Mouse (Mus musculus): Measurements from ENCODE around the gene Msi2. TPM values are rescaled to one million over a fixed set of nuclear protein-coding genes. Genes with fewer than 3 reads are reported as not detected.
A peak's percentile ranks its signal among the peaks of the same experiment; 100 is the strongest.

The Msi2 gene
- polyA plus RNA-seq, 1 experiment, result 18.3 TPM

DNA sequence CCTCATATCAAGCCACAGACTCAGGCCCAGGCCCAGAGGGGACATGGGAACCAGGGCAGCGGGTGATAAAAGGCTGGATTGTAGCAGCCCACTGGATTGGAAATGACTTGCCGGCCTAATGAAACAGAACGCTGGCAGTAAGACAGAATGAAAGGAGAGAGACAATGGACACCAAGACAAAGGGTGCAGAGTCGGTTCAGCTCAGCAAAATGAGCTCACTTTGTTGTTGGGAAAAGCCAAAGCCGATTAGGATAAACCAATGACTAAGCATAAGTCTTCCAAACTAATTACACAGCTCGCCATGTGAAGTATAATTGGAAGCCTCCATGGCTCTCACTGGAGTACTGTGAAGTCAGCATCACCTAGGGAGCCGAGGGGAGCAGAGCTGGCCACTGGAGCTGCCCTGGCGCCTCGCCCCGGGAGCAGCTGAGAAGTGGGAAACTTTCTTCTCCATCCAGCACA lies 133.1 kb downstream of the Msi2 start:
- TF ChIP-seq GATA1 (IDR thresholded peaks at IDR 0.05; ENCODE audit: low read length), result no peak

DNA sequence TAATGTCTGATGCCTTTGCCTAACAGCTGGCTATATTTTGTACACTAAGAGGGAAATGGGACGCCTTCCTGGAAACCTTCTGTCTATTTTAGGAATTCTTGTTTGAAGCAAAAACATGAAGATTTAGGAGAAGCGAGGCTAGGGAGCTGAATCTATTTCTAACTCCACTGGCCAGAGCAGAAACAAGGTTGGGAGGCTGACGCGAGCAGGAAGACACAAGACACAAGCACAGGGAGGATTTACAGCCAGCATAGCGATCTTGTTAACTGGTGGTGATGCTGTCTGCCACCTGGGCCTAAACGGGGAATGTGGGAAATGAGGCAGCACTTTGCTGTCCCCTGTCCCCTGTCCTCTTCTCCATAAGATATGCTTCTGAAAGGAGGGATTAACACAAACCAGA lies 134.4 kb downstream of the Msi2 start:
- no peak for TF ChIP-seq GATA1 (IDR thresholded peaks at IDR 0.05; ENCODE audit: low read length)

DNA sequence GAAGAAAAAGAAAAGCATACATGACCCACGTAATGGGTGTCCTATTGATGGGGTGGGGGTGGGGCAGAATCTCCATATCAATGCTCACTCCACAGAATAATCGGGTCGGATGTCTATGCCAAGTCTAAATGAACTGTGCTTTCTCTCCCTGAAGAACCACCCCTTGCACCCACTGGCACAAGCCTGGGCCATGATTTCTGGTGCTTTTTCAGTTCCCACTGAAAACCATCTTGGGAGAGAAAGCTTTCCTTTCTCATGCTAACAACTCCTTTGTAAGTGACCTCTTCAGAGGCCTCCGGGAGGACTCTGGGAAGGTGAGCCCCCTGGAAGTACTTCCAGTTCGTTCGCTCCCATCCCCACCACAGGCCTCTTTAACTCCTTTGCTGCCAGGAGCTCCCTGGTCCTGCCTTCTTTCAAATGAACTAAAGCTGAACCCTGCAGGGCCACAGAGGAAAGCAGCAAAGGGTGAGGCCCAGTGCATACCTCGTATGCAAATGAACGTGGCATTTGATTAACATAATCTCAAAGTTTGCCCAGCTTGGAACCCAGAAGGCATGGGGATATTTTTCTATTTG lies 135.0 kb downstream of the Msi2 start:
- no peak for TF ChIP-seq GATA1 (IDR thresholded peaks at IDR 0.05; ENCODE audit: low read length)

DNA sequence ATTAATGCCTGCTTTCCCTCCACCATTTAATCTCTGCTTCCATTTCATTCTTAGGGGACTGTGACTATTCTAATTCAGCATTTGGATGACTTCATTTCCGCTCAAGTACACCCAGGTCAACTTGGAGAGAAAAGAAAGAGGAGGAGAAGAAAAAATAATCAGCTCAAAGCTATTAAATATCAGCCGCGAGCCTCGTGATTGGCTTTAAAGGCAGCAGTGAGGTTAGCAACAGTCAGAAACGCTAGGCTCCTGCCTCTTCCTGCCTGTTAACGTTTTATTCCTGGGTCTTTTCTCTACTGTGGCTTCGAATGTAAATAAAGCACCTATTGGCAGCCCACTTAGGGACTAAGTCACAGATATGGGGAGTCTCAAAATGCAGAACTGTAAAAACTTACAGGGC lies 135.5 kb downstream of the Msi2 start:
- TF ChIP-seq GATA1 (IDR thresholded peaks at IDR 0.05; ENCODE audit: low read length), result no peak

DNA sequence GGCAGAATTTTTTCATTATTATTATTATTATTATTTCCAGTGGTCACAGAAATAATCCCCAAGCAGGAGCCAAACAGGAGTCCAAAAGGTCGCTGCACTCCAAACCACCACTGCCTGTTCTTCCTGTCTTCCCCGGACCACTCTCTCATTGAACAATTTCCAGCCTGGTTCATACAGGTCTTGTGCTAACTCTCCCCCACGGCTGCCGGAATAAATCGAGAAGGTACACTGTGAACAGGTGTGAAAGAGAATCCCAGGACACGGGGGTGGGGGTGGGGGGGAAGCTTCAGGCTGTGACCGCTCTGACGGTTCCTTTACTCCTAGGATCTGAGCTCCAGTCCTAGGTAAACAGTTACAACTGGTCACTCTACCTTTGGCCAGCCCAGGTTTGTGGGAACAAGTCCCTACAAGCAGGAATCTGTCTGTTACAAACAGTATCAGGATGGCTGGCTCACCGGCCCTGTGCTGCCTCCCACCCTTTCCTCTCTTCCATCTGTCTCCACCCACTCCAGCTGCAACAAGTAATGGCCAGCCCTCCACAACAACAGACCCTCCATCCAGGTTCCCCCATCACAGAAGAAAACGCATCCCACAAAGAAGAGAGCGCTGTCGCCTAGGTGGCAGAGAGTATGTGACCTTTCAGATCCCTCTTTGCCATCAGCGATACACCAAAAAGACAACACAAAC lies 136.1 kb downstream of the Msi2 start:
- no peak for TF ChIP-seq GATA1 (IDR thresholded peaks at IDR 0.05; ENCODE audit: low read length)

DNA sequence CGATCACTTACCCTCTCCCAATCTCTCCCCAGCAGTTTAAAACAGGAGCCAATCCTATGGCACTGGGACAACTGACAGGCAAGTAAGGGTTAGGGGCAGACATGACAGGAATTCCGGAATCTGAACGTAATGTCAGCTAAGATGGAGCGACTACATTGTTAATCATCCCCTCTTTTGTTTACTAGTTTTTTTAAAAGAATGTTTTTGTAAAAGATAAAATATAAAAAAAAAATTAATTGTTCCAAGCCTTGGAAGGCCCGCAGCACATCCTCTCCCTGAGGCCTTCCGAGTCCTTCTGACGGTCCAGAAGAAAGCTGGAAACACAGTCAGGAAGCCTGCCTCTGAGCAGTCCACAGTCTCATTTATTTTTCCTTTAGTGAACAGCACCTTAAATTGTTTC lies 136.9 kb downstream of the Msi2 start:
- no peak for TF ChIP-seq GATA1 (IDR thresholded peaks at IDR 0.05; ENCODE audit: low read length)

DNA sequence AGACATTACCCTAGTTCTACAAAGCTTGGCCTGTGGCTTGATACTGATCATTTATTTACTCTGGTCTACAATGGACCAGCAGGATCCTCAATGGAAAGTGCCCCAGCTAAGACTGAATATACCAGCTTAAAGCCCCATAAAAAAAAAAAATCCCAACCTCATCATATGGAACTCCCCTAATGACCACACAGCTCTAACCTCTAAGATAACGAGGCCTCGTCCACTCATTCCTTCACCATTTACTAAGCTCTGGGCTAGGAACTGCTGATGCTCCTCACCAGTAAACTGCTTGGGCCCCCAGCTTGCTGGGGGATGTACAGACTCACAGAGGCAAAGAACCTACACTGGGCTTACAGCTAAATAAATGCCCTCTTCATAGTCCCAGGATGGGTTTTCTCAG lies 139.6 kb downstream of the Msi2 start:
- no peak for TF ChIP-seq GATA1 (IDR thresholded peaks at IDR 0.05; ENCODE audit: low read length)

DNA sequence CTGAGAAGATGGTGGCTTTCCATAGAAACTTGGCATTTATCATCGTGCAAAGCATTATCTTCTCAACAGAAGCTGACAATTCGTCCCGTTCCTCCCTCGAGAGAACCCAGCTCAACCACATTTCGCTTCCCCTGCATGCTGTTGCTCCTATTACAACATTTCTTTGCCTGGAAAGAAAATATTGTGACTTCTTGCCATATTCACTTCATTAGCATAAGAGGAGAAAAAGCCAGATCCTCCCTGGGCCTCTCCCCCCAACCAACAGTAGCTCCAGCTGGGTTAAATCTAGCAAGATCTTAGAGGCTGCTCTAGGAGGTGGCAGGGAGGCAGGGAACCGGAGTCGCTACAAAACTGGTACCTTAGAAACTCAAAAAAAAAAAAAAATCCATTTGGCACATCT lies 141.2 kb downstream of the Msi2 start:
- TF ChIP-seq GATA1 (IDR thresholded peaks at IDR 0.05; ENCODE audit: low read length), result no peak

DNA sequence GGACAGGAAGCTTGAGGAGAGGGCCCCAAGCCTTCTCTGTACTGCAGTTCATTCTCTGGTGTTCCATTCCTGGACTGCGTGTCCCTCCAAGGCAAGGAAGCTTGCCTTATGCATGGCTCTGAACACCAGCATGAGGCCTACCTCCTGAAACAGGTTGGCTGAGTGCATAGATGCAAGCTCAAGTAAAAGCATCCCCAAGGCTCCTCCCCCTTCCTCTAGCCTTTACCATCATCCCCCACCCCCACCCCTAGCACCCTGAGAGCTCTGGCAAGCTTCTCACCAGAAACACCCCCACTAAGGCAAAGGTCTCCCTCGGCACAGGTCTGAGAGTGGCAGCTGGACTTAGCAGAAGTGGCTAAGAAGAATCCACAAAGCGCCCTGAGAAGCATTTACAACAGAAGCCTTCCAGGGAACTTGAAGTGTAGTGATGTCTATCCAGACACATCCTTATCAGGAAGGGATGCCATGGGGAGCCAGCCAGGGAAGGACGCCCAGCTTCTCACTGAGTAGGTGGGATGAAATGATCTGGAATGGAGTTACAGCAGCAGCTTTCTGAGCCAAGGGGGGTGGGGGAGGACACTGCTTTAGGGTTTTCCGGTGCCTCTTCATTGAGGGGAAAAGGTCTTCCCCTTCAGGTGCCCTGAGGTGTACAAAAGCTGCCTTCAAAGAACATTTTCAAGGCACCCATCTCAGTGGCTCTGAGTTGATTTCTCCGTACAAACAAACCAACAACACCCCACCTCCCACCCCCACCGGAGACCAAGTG lies 141.9 kb downstream of the Msi2 start:
- TF ChIP-seq GATA1 (IDR thresholded peaks at IDR 0.05; ENCODE audit: low read length), result no peak

DNA sequence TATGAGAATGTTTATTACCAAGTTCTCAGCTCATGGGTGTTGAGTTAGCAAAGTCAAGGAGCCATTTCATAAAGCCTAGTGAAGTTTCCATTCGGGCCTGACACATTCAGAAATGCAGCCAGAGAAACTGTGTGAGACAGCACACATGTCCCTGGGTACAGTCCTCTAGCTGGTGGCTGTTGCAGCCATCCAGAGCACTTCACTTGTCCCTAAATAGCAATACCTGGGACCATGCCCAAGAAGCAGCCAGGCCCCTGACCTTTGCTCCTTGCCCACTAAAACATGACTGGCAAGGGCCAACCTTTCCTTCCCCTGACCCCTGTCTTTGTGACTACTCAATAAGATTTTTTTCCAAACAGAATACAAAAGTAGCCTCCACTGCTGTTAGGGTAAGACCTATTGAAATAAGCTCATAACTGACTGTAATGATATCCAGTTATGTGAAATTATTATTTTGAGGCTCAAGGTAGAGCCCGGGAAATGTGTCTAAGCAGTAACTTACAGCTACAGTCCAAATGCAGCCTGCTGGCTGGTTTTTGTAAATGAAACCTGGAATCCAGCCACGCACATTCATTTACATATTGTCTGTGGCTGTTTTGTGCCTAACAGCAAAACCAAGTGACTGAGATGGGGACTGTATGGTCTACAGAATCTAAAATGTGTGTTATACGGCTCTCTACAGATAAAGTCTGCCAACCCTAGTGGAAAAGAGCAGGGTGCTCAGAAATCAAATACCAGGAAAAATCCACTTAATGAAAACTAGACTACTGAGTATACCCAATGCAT lies 143.5 kb downstream of the Msi2 start:
- TF ChIP-seq GATA1 (IDR thresholded peaks at IDR 0.05; ENCODE audit: low read length), result no peak

DNA sequence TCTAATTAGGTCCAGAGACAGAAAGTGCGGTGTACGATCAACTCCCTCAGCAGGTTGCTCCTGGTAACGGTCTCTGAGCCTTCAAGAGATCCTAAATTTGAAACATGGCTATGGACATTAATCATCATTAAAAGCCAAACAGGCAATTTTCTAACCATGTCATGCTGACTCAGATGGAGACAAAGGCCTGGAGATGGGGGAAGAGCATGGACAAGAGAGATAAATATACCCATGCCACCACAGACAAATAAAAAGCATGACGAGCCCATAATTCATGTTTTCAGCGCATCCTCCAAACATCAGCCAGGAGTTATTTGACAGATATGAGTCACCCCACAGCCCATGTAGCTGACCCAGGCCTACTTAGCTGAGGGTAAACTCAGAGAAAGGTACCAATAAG lies 145.3 kb downstream of the Msi2 start:
- no peak for TF ChIP-seq GATA1 (IDR thresholded peaks at IDR 0.05; ENCODE audit: low read length)

DNA sequence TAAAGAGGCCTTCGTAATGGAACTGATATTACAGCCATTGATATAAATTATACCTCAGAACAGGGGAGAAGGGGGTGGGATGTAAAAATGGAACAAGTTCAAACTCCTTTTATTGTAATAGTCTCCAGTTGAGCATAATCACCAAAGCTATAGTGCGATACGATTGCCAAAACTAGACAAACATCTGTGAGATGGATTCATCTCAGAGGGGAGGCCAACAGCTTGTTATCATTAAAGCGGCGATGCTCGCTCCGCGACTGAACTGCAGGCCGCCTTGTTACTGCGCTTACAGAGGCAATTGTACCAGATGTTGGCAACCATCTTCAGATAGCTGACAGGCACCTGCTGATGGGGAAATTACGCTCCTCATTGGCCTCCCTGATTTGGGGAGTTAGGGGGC lies 145.9 kb downstream of the Msi2 start:
- TF ChIP-seq GATA1 (IDR thresholded peaks at IDR 0.05; ENCODE audit: low read length), result peak; percentile 35

DNA sequence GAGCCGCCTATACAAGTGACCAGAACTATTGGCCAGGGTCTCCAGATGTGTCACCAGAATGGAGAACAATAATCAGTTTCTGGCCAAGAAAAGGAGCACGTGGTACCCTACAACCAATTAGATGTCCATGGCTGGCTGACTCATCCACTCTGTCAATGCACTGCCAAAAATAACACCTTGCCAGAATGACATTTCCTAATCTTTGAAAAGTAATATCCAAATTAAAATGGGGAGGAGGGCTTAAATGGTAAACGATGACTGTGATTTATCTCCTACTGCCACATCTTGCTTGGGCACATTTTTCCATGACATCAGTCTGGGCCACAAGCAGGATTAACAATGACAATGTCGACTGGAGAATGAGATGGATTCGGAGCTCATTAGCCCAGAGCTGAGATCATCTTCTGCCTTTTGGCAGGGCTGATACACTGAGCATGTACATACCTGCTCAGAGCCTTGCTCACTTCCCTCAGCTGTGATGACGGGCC lies 147.6 kb downstream of the Msi2 start:
- TF ChIP-seq GATA1 (IDR thresholded peaks at IDR 0.05; ENCODE audit: low read length), result no peak

DNA sequence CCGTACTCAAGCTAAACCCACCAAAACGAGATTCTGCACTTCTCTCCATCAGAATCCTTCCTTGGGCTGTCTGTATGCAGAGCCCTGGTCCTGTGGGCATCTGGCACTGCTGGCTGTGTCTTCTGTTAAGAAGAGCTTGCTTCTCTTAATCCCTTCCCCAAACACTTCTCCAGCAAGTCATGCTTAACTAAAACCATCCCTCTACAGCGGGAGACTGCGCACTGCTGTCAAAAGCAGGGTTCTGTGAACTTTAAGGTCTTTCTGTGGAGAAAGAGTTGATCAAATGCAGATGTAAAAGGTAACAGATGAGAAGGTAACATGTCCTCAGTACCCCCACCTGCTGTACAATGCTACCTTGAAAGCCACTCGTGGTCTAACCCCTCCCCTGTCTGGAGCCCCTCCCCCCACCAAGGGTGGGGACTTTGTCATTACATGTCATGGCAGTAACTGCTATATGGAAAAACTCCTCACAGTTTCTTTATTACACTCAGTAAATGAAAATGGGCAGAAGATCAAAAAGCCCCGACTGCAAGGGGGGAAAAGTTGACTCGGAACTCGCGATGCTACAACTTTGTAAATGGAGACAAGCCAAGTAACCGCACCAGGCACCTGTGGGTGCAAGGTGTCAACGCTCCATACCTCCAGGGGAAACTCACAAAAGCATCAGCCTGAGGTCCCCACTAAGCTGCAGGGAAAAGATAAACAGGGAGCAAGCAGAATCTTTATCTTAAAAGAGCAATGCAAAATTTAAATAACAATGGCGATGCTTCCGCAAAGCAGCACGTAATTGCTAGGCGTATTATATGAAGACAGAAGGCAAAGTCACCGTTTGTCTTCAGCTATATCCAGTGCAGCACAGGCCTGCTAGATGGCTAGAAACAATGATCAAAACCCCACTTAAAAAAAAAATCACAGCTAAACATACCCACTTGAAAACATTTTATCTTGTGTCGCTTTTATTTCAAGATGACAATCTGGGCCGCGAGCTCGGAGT lies 151.4 kb downstream of the Msi2 start:
- no peak for TF ChIP-seq GATA1 (IDR thresholded peaks at IDR 0.05; ENCODE audit: low read length)

DNA sequence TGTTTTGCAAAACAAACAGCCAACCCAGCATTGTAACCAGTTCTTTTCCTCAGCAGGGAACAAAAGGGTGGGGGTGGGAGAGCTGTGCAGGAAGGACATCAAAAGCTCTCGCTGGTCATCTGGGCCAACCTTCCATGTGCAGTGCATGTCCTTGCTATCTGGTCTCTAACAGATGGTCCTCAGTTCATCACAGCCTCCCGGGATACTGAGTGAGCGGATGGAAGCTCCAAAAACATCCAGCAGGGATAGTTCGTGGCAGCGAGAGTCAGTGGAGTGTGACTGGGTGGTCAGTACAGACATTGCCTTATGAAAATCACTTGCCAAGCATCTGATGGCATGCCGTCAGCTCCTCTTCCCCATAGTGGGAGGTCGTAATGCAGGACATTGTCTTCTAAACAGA lies 153.5 kb downstream of the Msi2 start:
- TF ChIP-seq GATA1 (IDR thresholded peaks at IDR 0.05; ENCODE audit: low read length), result no peak

Data from G1E-ER4 (cell line).